ENCODE assay signal across 26 mouse cellular contexts in genomic region chr2:60643406-60643805, GRCm38 (mm10).
"Had no signal": no experiment of that assay in that cellular context is flagged by ENCODE, and none has a peak within 500 bp of the region (broad histone marks: within the 10 kb centered on the region; RNA-seq: fewer than 3 reads in every experiment).

No protein-coding gene starts in this region.

- H3K27ac ChIP-seq: heart, adult 2 months; heart, embryonic 13.5 days; heart, embryonic 15.5 days; hindbrain, embryonic 13.5 days; hindbrain, embryonic 15.5 days; hindbrain, postnatal 0 days; kidney, embryonic 15.5 days; kidney, postnatal 0 days; limb, embryonic 13.5 days; limb, embryonic 15.5 days; liver, embryonic 12.5 days; liver, embryonic 14.5 days had no signal

- H3K9ac ChIP-seq: heart, embryonic 13.5 days; heart, embryonic 15.5 days; hindbrain, embryonic 13.5 days; hindbrain, embryonic 15.5 days; kidney, embryonic 15.5 days; limb, embryonic 13.5 days; limb, embryonic 15.5 days; liver, embryonic 12.5 days; liver, embryonic 14.5 days had no signal

- DNase-seq: gastrocnemius, postnatal 14 days; gastrocnemius, postnatal 36 days; heart, adult 2 months; heart, postnatal 14 days; heart, postnatal 36 days; kidney, adult 11 months; kidney, adult 2 months; kidney, adult 9 months; kidney, postnatal 14 days; kidney, postnatal 36 days; layer of hippocampus, adult 9-11 months; layer of hippocampus, postnatal 36 days; left cerebral cortex, postnatal 4 days had no signal

- ATAC-seq: hindbrain, postnatal 0 days; intestine, embryonic 16.5 days; liver, embryonic 12.5 days had no signal

- H3K27me3 ChIP-seq: heart, embryonic 13.5 days; heart, embryonic 15.5 days; hindbrain, embryonic 13.5 days; hindbrain, embryonic 15.5 days; kidney, embryonic 15.5 days; limb, embryonic 13.5 days; limb, embryonic 15.5 days; liver, embryonic 12.5 days had no signal

- H3K36me3 ChIP-seq: heart, embryonic 13.5 days; heart, embryonic 15.5 days; hindbrain, embryonic 13.5 days; hindbrain, embryonic 15.5 days; kidney, embryonic 15.5 days; limb, embryonic 13.5 days; limb, embryonic 15.5 days; liver, embryonic 12.5 days had no signal

- H3K9me3 ChIP-seq: heart, embryonic 13.5 days; heart, embryonic 15.5 days; hindbrain, embryonic 13.5 days; hindbrain, embryonic 15.5 days; kidney, embryonic 15.5 days; limb, embryonic 13.5 days; limb, embryonic 15.5 days; liver, embryonic 12.5 days had no signal

- H3K4me3 ChIP-seq: heart, adult 2 months; heart, embryonic 13.5 days; heart, embryonic 15.5 days; hindbrain, embryonic 13.5 days; hindbrain, embryonic 15.5 days; kidney, embryonic 15.5 days; limb, embryonic 13.5 days; limb, embryonic 15.5 days; liver, embryonic 12.5 days had no signal

- H3K4me2 ChIP-seq: heart, embryonic 11.5 days; heart, embryonic 13.5 days; heart, embryonic 15.5 days; hindbrain, embryonic 13.5 days; hindbrain, embryonic 15.5 days; kidney, embryonic 15.5 days; limb, embryonic 13.5 days; limb, embryonic 15.5 days; liver, embryonic 12.5 days had no signal

- H3K4me1 ChIP-seq: limb, embryonic 15.5 days; liver, embryonic 12.5 days had no signal
